Mouse (Mus musculus): ENCODE measurements around the gene Supt6. TPM values are rescaled to one million over a fixed set of nuclear protein-coding genes. Genes with fewer than 3 reads are reported as not detected.
A peak's percentile ranks its signal among the peaks of the same experiment; 100 is the strongest.

Supt6 gene
- total and polyA plus RNA-seq, 3 experiments, result 30.4 to 99.9 (median 65.5) TPM

DNA sequence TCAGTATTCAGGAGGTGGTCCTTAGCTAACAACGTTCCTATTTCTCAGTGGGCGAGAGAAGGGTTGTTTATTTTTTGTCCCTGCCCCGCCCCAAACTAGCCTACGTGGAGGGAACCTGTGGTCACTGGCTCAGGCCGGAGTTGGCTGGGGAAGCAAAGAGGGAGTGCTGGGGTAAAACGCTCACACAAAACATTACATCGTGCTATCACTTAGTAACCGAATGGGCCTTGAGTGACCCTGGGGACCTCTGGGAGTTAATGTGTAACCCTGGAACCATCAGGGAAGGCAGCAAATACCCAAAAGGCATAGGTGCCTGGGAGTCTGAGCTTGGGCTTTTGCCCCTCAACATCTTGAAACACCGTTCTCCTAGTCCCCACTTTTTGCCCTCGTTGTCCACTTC is 68.3 kb downstream of the Supt6 start:
- in situ Hi-C loops (cut with MboI; ENCODE audit: low pct_ligation_motif_present, low pct_unique_long_range_greater_than_20kb, low sequenced_read_pairs), result loop anchor here (5.0 to 10.0 kb wide), 3 partner anchors 120 to 350 kb away; no protein-coding TSS in a partner anchor
- peaks cover 26 to 43% of the 10 kb centered on the region in 2 experiments for H3K36me3 ChIP-seq (replicated peaks in 1 of 2; ENCODE audit: control insufficient read depth in 1 of 2, insufficient read depth in 1 of 2, low read length in 1 of 2)
- peak overlapping the region; percentile 94 for H3K27ac ChIP-seq (ENCODE audit: insufficient read depth, low read depth)
- H3K4me2 ChIP-seq (ENCODE audit: insufficient read depth, low read depth, poor library complexity, severe bottlenecking), result peak overlapping the region; percentile 59
- H3K79me2 ChIP-seq (replicated peaks; ENCODE audit: control insufficient read depth, extremely low read depth, insufficient read depth, poor library complexity, severe bottlenecking), result peaks cover 29% of the 10 kb centered on the region
- no peaks in the 10 kb centered on the region for H3K27me3 ChIP-seq (replicated peaks)
- dilution Hi-C loops (cut with MboI; ENCODE audit: extremely low pct_ligation_motif_present, extremely low pct_unique_long_range_greater_than_20kb, low sequenced_read_pairs), result no loop called here
- H3K9me3 ChIP-seq (replicated peaks; ENCODE audit: low read length), result no peaks in the 10 kb centered on the region
- H3K4me3 ChIP-seq (replicated peaks in 1 of 3; ENCODE audit: low read depth in 2 of 3, low read length in 2 of 3, poor library complexity in 1 of 3), result peak overlapping the region; percentile 65 to 72 (median 66)
- no peak for DNase-seq (ENCODE audit: extremely low read depth)
- peaks cover 13 to 67% of the 10 kb centered on the region in 2 experiments for H3K4me1 ChIP-seq (ENCODE audit: control insufficient read depth in 1 of 2, insufficient read depth in 2 of 2)
- peak overlapping the region; percentile 41 for H3K9ac ChIP-seq (ENCODE audit: insufficient read depth, low read depth)
- TF ChIP-seq KAT2A (IDR thresholded peaks at IDR 0.05; ENCODE audit: insufficient replicate concordance, low read length), result no peak
- no peak for TF ChIP-seq E2F4 (IDR thresholded peaks at IDR 0.05; ENCODE audit: insufficient replicate concordance, low read depth, low read length)
- TF ChIP-seq ZC3H11A (IDR thresholded peaks at IDR 0.05; ENCODE audit: low read depth, low read length), result no peak
- TF ChIP-seq TCF12 (IDR thresholded peaks at IDR 0.05; ENCODE audit: low read depth, low read length), result no peak
- no peak for TF ChIP-seq SMC3 (IDR thresholded peaks at IDR 0.05; ENCODE audit: low read depth, low read length)
- TF ChIP-seq HCFC1 (IDR thresholded peaks at IDR 0.05; ENCODE audit: low read depth, low read length), result 0 out of 2 replicates have a peak, but pooled peaks have one; percentile 3
- no peak for TF ChIP-seq EP300 (IDR thresholded peaks at IDR 0.05; ENCODE audit: low read length)
- TF ChIP-seq POLR2A (IDR thresholded peaks at IDR 0.05; ENCODE audit: low read depth, low read length), result no peak
- TF ChIP-seq GABPA (IDR thresholded peaks at IDR 0.05; ENCODE audit: insufficient replicate concordance, low read depth, low read length), result no peak
- TF ChIP-seq SIN3A (IDR thresholded peaks at IDR 0.05; ENCODE audit: low read length), result peak; percentile 20; the same call in 1 of the 2 replicates
- no peak for TF ChIP-seq CHD2 (IDR thresholded peaks at IDR 0.05; ENCODE audit: low read length)
- no peak for TF ChIP-seq MYC (IDR thresholded peaks at IDR 0.05; ENCODE audit: low read depth, low read length)

DNA sequence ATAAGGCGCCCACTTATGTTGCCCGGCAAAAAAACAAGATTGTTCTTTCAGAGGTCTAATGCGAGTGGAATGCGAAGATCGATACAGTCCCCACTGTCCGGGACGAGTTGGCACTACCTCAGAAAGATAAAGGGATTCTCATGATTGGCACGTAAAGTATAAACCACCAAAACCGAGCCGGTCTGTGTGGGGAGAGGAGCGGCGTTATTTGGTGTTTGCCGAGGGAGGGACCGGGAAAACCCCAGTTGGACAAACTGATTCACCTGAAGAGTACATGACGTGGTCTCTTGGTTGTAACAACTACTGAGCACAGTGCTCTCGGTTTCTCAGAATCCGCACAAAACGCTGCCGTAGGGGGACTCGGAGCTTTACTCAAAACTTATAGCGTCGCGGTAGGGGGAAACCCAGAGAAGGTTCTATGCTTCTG is 68.9 kb downstream of the Supt6 start:
- dilution Hi-C loops (cut with MboI; ENCODE audit: extremely low pct_ligation_motif_present, extremely low pct_unique_long_range_greater_than_20kb, low sequenced_read_pairs) (no loop called here), in situ Hi-C loops (cut with MboI; ENCODE audit: low pct_ligation_motif_present, low pct_unique_long_range_greater_than_20kb, low sequenced_read_pairs) (loop anchor here (5.0 to 10.0 kb wide), 3 partner anchors 120 to 350 kb away; no protein-coding TSS in a partner anchor)
- peaks cover 26 to 43% of the 10 kb centered on the region in 2 experiments for H3K36me3 ChIP-seq (replicated peaks in 1 of 2; ENCODE audit: control insufficient read depth in 1 of 2, insufficient read depth in 1 of 2, low read length in 1 of 2)
- H3K4me2 ChIP-seq (ENCODE audit: insufficient read depth, low read depth, poor library complexity, severe bottlenecking), result peak overlapping the region; percentile 59
- H3K4me1 ChIP-seq (ENCODE audit: control insufficient read depth in 1 of 2, insufficient read depth in 2 of 2), result peaks cover 13 to 70% of the 10 kb centered on the region in 2 experiments
- H3K9me3 ChIP-seq (replicated peaks; ENCODE audit: low read length), result no peaks in the 10 kb centered on the region
- peak overlapping the region; percentile 65 to 72 (median 66) for H3K4me3 ChIP-seq (replicated peaks in 1 of 3; ENCODE audit: low read depth in 2 of 3, low read length in 2 of 3, poor library complexity in 1 of 3)
- peaks cover 24% of the 10 kb centered on the region for H3K79me2 ChIP-seq (replicated peaks; ENCODE audit: control insufficient read depth, extremely low read depth, insufficient read depth, poor library complexity, severe bottlenecking)
- peak overlapping the region; percentile 94 for H3K27ac ChIP-seq (ENCODE audit: insufficient read depth, low read depth)
- H3K27me3 ChIP-seq (replicated peaks), result no peaks in the 10 kb centered on the region
- peak; percentile 92 for DNase-seq (ENCODE audit: extremely low read depth)
- peak overlapping the region; percentile 74 for H3K9ac ChIP-seq (ENCODE audit: insufficient read depth, low read depth)
- peak; percentile 20; the same call in 1 of the 2 replicates for TF ChIP-seq ELF1 (IDR thresholded peaks at IDR 0.05; ENCODE audit: low read depth, low read length)
- no peak for TF ChIP-seq USF2 (conservative IDR thresholded peaks at IDR 0.05; ENCODE audit: low read depth, low read length)
- TF ChIP-seq TBP (conservative IDR thresholded peaks at IDR 0.05; ENCODE audit: low read depth, low read length), result peak; percentile 67; the same call in 1 of the 2 replicates
- no peak for TF ChIP-seq RAD21 (IDR thresholded peaks at IDR 0.05; ENCODE audit: low read depth, low read length)
- TF ChIP-seq HCFC1 (IDR thresholded peaks at IDR 0.05; ENCODE audit: low read depth, low read length), result peak; percentile 34; the same call in 1 of the 2 replicates
- peak; percentile 76 for TF ChIP-seq JUND (conservative IDR thresholded peaks at IDR 0.05; ENCODE audit: low read depth, low read length)
- peak; percentile 90 for TF ChIP-seq JUN (IDR thresholded peaks at IDR 0.05; ENCODE audit: insufficient read depth, low read depth, low read length)
- TF ChIP-seq MAX (IDR thresholded peaks at IDR 0.05; ENCODE audit: low read length), result no peak; the same call in 1 of the 2 replicates
- peak; percentile 13; the same call in 1 of the 2 replicates for TF ChIP-seq POLR2AphosphoS2 (IDR thresholded peaks at IDR 0.05; ENCODE audit: low read depth, low read length)
- TF ChIP-seq MEF2A (IDR thresholded peaks at IDR 0.05; ENCODE audit: borderline replicate concordance, low read depth, low read length), result peak; percentile 92
- no peak for TF ChIP-seq GABPA (IDR thresholded peaks at IDR 0.05; ENCODE audit: insufficient replicate concordance, low read depth, low read length)
- peak in 1 of 2 experiments; percentile 14; a peak in 2 of 4 replicates for TF ChIP-seq CTCF (conservative IDR thresholded peaks at IDR 0.05 in 1 of 2, IDR thresholded peaks at IDR 0.05 in 1 of 2; ENCODE audit: low read depth in 2 of 2, low read length in 2 of 2)
- TF ChIP-seq MAZ (IDR thresholded peaks at IDR 0.05; ENCODE audit: low read depth, low read length), result no peak
- TF ChIP-seq PAX5 (IDR thresholded peaks at IDR 0.05; ENCODE audit: low read length), result no peak
- peak; percentile 88 for TF ChIP-seq EP300 (IDR thresholded peaks at IDR 0.05; ENCODE audit: low read length)
- 0 out of 2 replicates have a peak, but pooled peaks have one; percentile 1 for TF ChIP-seq NRF1 (IDR thresholded peaks at IDR 0.05; ENCODE audit: low read depth, low read length)
- TF ChIP-seq ETS1 (conservative IDR thresholded peaks at IDR 0.05; ENCODE audit: low read depth, low read length), result peak; percentile 94
- TF ChIP-seq MYC (IDR thresholded peaks at IDR 0.05; ENCODE audit: low read depth, low read length), result 0 out of 2 replicates have a peak, but pooled peaks have one; percentile 64
- TF ChIP-seq ZMIZ1 (IDR thresholded peaks at IDR 0.05; ENCODE audit: low read depth, low read length), result no peak
- TF ChIP-seq IRF4 (IDR thresholded peaks at IDR 0.05; ENCODE audit: low read depth, low read length), result peak; percentile 95
- peak; percentile 59; the same call in 1 of the 2 replicates for TF ChIP-seq CHD2 (IDR thresholded peaks at IDR 0.05; ENCODE audit: low read length)
- TF ChIP-seq MAFK (IDR thresholded peaks at IDR 0.05; ENCODE audit: insufficient replicate concordance, low read length), result peak; percentile 59; the same call in 1 of the 2 replicates
- peak; percentile 81; the same call in 1 of the 2 replicates for TF ChIP-seq SIN3A (IDR thresholded peaks at IDR 0.05; ENCODE audit: low read length)
- 0 out of 2 replicates have a peak, but pooled peaks have one; percentile 58 for TF ChIP-seq KAT2A (IDR thresholded peaks at IDR 0.05; ENCODE audit: insufficient replicate concordance, low read length)
- TF ChIP-seq UBTF (IDR thresholded peaks at IDR 0.05; ENCODE audit: low read depth, low read length), result 0 out of 2 replicates have a peak, but pooled peaks have one; percentile 56

Data from CH12.LX (cell line).